Mouse (Mus musculus) liver, embryonic 14.5 days (tissue): ENCODE measurements around the gene Lrrc29.

Experiments used
- CTCF ChIP-seq: IDR thresholded peaks from 2 replicates; pipeline ENCODE4 v1.5.1; 2016; ENCODE audit warnings: antibody characterized with exemption, low read depth, control low read depth
- EP300 ChIP-seq: IDR thresholded peaks from 2 replicates; pipeline ENCODE4 v1.6.1; 2016; ENCODE audit warnings: antibody characterized with exemption, low read depth

- TF ChIP-seq CTCF (no peak), EP300 (no peak)
Observed at GRCm38 (mm10) chr8:105317941-105318340, 8.1 kb downstream of the Lrrc29 start.
